In the genomic region with DNA sequence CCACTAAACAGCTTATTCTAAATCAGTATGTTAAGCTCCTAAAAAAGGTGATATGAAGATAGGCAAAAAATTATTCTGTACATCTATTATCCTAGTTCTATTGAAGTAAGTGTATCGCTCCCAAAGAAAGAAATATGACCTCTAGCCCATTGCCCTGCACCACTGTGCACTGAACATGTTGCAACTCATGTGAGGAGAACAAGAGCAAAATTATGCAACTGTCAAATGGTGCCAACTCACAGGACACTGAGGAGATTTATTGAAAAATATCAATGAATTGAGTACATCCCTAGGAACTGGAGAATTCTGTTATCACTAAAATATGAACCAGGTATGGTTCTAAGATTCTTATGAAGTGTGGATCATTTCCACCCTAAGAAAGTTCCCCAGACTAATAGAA, we compare ENCODE assay signal across 12 mouse cellular contexts.
"Had no signal": no experiment of that assay in that cellular context is flagged by ENCODE, and none has a peak within 500 bp of the region (broad histone marks: within the 10 kb centered on the region; RNA-seq: fewer than 3 reads in every experiment).

No protein-coding gene starts in this region.

- DNase-seq: lung, embryonic 14.5 days; lung, postnatal 10 days; lung, postnatal 4 days; midbrain, embryonic 14.5 days; retina, postnatal 1 day; right cerebral cortex, adult 18-20 months; right cerebral cortex, postnatal 25 days; right cerebral cortex, postnatal 4 days; spleen, adult 18-20 months; thymus, adult 18-20 months; thymus, postnatal 14 days; thymus, postnatal 36 days had no signal
